Mouse (Mus musculus): ENCODE data around the gene Hmg20b. TPM values are rescaled to one million over a fixed set of nuclear protein-coding genes. Genes with fewer than 3 reads are reported as not detected.
A peak's percentile ranks its signal among the peaks of the same experiment; 100 is the strongest.

Gene Hmg20b
- polyA plus RNA-seq, 1 experiment = 51.8 TPM

- no peaks in the 10 kb centered on the region for H3K9me3 ChIP-seq (replicated peaks; ENCODE audit: control insufficient read depth, insufficient read depth, low read length, poor library complexity, severe bottlenecking)
- H3K27ac ChIP-seq (ENCODE audit: insufficient read depth, low read length) = no peak overlapping the region
- H3K4me3 ChIP-seq (ENCODE audit: low read depth, low read length) = peak overlapping the region; percentile 51
- peak overlapping the region; percentile 35 for H3K9ac ChIP-seq (ENCODE audit: low read depth, poor library complexity, severe bottlenecking)
- H3K27me3 ChIP-seq (ENCODE audit: control insufficient read depth, insufficient read depth, low read length, poor library complexity, severe bottlenecking) = no peaks in the 10 kb centered on the region
- no peaks in the 10 kb centered on the region for H3K4me1 ChIP-seq (ENCODE audit: control insufficient read depth, insufficient read depth, low read length)
- H3K36me3 ChIP-seq (ENCODE audit: control insufficient read depth, insufficient read depth, low read length, poor library complexity, severe bottlenecking) = no peaks in the 10 kb centered on the region
- TF ChIP-seq CTCF (IDR thresholded peaks at IDR 0.05; ENCODE audit: low read depth, low read length) = no peak
- no peak for TF ChIP-seq POLR2A (IDR thresholded peaks at IDR 0.05; ENCODE audit: insufficient read depth, low read length)
- TF ChIP-seq EP300 (IDR thresholded peaks at IDR 0.05; ENCODE audit: insufficient read depth, low read depth, low read length) = no peak
Observed at GRCm38 (mm10) chr10:81316338-81317060, 33.8 kb downstream of the Hmg20b start.

GRCm38 (mm10) chr10:81315587-81315986 lies 34.7 kb downstream of the Hmg20b start:
- no peaks in the 10 kb centered on the region; the same call in 1 of the 2 replicates for H3K36me3 ChIP-seq (ENCODE audit: control insufficient read depth, insufficient read depth, low read length, poor library complexity, severe bottlenecking)
- no peak overlapping the region for H3K9ac ChIP-seq (ENCODE audit: low read depth, poor library complexity, severe bottlenecking)
- no peak overlapping the region for H3K4me3 ChIP-seq (ENCODE audit: low read depth, low read length)
- no peaks in the 10 kb centered on the region for H3K9me3 ChIP-seq (replicated peaks; ENCODE audit: control insufficient read depth, insufficient read depth, low read length, poor library complexity, severe bottlenecking)
- H3K27me3 ChIP-seq (ENCODE audit: control insufficient read depth, insufficient read depth, low read length, poor library complexity, severe bottlenecking) = no peaks in the 10 kb centered on the region
- TF ChIP-seq EP300 (IDR thresholded peaks at IDR 0.05; ENCODE audit: insufficient read depth, low read depth, low read length) = no peak
- TF ChIP-seq POLR2A (IDR thresholded peaks at IDR 0.05; ENCODE audit: insufficient read depth, low read length) = no peak
- TF ChIP-seq CTCF (IDR thresholded peaks at IDR 0.05; ENCODE audit: low read depth, low read length) = no peak
- H3K4me1 ChIP-seq (ENCODE audit: control insufficient read depth, insufficient read depth, low read length) = no peaks in the 10 kb centered on the region
- no peak overlapping the region for H3K27ac ChIP-seq (ENCODE audit: insufficient read depth, low read length)

GRCm38 (mm10) chr10:81314201-81314600 lies 36.1 kb downstream of the Hmg20b start:
- no peak overlapping the region for H3K4me3 ChIP-seq (ENCODE audit: low read depth, low read length)
- H3K27me3 ChIP-seq (ENCODE audit: control insufficient read depth, insufficient read depth, low read length, poor library complexity, severe bottlenecking) = no peaks in the 10 kb centered on the region
- no peaks in the 10 kb centered on the region; the same call in 1 of the 2 replicates for H3K36me3 ChIP-seq (ENCODE audit: control insufficient read depth, insufficient read depth, low read length, poor library complexity, severe bottlenecking)
- H3K27ac ChIP-seq (ENCODE audit: insufficient read depth, low read length) = no peak overlapping the region
- H3K4me1 ChIP-seq (ENCODE audit: control insufficient read depth, insufficient read depth, low read length) = no peaks in the 10 kb centered on the region
- TF ChIP-seq CTCF (IDR thresholded peaks at IDR 0.05; ENCODE audit: low read depth, low read length) (no peak), EP300 (IDR thresholded peaks at IDR 0.05; ENCODE audit: insufficient read depth, low read depth, low read length) (no peak), POLR2A (IDR thresholded peaks at IDR 0.05; ENCODE audit: insufficient read depth, low read length) (no peak)
- no peaks in the 10 kb centered on the region for H3K9me3 ChIP-seq (replicated peaks; ENCODE audit: control insufficient read depth, insufficient read depth, low read length, poor library complexity, severe bottlenecking)
- no peak overlapping the region for H3K9ac ChIP-seq (ENCODE audit: low read depth, poor library complexity, severe bottlenecking)

GRCm38 (mm10) chr10:81313581-81313980 lies 36.7 kb downstream of the Hmg20b start:
- TF ChIP-seq EP300 (IDR thresholded peaks at IDR 0.05; ENCODE audit: insufficient read depth, low read depth, low read length) (no peak), POLR2A (IDR thresholded peaks at IDR 0.05; ENCODE audit: insufficient read depth, low read length) (no peak), CTCF (IDR thresholded peaks at IDR 0.05; ENCODE audit: low read depth, low read length) (no peak)
- no peak overlapping the region for H3K4me3 ChIP-seq (ENCODE audit: low read depth, low read length)
- no peaks in the 10 kb centered on the region for H3K27me3 ChIP-seq (ENCODE audit: control insufficient read depth, insufficient read depth, low read length, poor library complexity, severe bottlenecking)
- H3K9ac ChIP-seq (ENCODE audit: low read depth, poor library complexity, severe bottlenecking) = no peak overlapping the region
- no peaks in the 10 kb centered on the region; the same call in 1 of the 2 replicates for H3K36me3 ChIP-seq (ENCODE audit: control insufficient read depth, insufficient read depth, low read length, poor library complexity, severe bottlenecking)
- H3K27ac ChIP-seq (ENCODE audit: insufficient read depth, low read length) = no peak overlapping the region
- no peaks in the 10 kb centered on the region for H3K4me1 ChIP-seq (ENCODE audit: control insufficient read depth, insufficient read depth, low read length)
- no peaks in the 10 kb centered on the region for H3K9me3 ChIP-seq (replicated peaks; ENCODE audit: control insufficient read depth, insufficient read depth, low read length, poor library complexity, severe bottlenecking)

- no peaks in the 10 kb centered on the region for H3K27me3 ChIP-seq (ENCODE audit: control insufficient read depth, insufficient read depth, low read length, poor library complexity, severe bottlenecking)
- no peak overlapping the region for H3K4me3 ChIP-seq (ENCODE audit: low read depth, low read length)
- H3K4me1 ChIP-seq (ENCODE audit: control insufficient read depth, insufficient read depth, low read length) = no peaks in the 10 kb centered on the region
- H3K9me3 ChIP-seq (replicated peaks; ENCODE audit: control insufficient read depth, insufficient read depth, low read length, poor library complexity, severe bottlenecking) = no peaks in the 10 kb centered on the region
- H3K9ac ChIP-seq (ENCODE audit: low read depth, poor library complexity, severe bottlenecking) = no peak overlapping the region
- no peaks in the 10 kb centered on the region; the same call in 1 of the 2 replicates for H3K36me3 ChIP-seq (ENCODE audit: control insufficient read depth, insufficient read depth, low read length, poor library complexity, severe bottlenecking)
- H3K27ac ChIP-seq (ENCODE audit: insufficient read depth, low read length) = no peak overlapping the region
- TF ChIP-seq CTCF (IDR thresholded peaks at IDR 0.05; ENCODE audit: low read depth, low read length) = no peak
Observed at GRCm38 (mm10) chr10:81309571-81309970, 40.7 kb downstream of the Hmg20b start.

- TF ChIP-seq CTCF (IDR thresholded peaks at IDR 0.05; ENCODE audit: low read depth, low read length) (no peak), POLR2A (IDR thresholded peaks at IDR 0.05; ENCODE audit: insufficient read depth, low read length) (no peak)
- Histone ChIP-seq H3K27ac (ENCODE audit: insufficient read depth, low read length) (no peak overlapping the region), H3K4me1 (ENCODE audit: control insufficient read depth, insufficient read depth, low read length) (no peaks in the 10 kb centered on the region), H3K36me3 (ENCODE audit: control insufficient read depth, insufficient read depth, low read length, poor library complexity, severe bottlenecking) (no peaks in the 10 kb centered on the region; the same call in 1 of the 2 replicates), H3K4me3 (ENCODE audit: low read depth, low read length) (no peak overlapping the region), H3K27me3 (ENCODE audit: control insufficient read depth, insufficient read depth, low read length, poor library complexity, severe bottlenecking) (no peaks in the 10 kb centered on the region), H3K9ac (ENCODE audit: low read depth, poor library complexity, severe bottlenecking) (no peak overlapping the region), H3K9me3 (replicated peaks; ENCODE audit: control insufficient read depth, insufficient read depth, low read length, poor library complexity, severe bottlenecking) (no peaks in the 10 kb centered on the region)
Observed at GRCm38 (mm10) chr10:81306837-81307682, 43.2 kb downstream of the Hmg20b start.

Measured in ES-Bruce4 (cell line).